Mouse (Mus musculus): ENCODE measurements at regions not wholly inside any gene's neighbourhood (a gene's known extent, or its start where the extent isn't known, plus 50 kb on each side); places are given as distances from the start of the nearest gene placed in this dataset.

DNA sequence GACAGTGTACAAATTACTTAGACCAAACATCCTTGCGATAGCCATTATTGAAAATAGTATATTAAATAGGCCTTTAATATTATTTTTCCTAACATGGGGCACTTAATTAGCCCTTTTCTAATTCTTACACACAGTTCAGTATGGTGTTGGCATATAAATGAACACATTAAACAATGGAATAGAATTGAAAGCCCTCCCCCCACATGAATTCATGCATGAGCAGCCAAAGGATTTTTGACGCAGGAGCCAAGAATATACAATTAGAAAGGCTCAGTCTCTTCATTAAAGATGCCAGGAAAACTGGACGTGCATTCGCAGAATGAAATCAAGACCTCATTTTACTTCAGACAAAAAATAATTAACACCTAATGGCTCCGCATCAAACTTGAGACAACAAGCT lies 172.9 kb upstream of the Phactr1 start:
- TF ChIP-seq POLR2A (IDR thresholded peaks at IDR 0.05; ENCODE audit: control insufficient read depth, extremely low read depth, insufficient read depth, low read length, poor library complexity) (no peak), CTCF (IDR thresholded peaks at IDR 0.05; ENCODE audit: borderline replicate concordance, control insufficient read depth, extremely low read depth, insufficient read depth, low read length, poor library complexity) (no peak)
